Mouse (Mus musculus): ENCODE results near the gene Armt1.

DNA sequence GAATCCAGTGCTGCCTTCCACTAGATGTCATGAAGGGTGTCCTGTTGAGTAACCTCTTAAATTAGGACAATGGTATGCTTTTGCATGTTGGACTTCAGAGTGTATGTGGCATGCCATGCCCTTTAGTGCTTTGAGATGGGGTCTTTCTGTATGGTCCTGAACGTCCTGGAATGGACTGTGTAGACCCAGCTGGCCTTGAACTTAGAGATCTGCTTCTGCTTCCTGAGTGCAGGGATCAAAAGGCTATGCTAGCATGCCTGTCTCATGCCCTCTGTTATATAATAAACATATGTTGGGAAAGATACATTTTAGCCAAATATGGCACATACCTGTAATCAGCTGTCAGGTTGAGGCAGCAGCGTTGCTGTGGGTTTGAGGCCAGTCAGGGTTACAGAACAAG lies 41.7 kb upstream of the Armt1 start:
- TF ChIP-seq CTCF (IDR thresholded peaks at IDR 0.05; ENCODE audit: extremely low read depth, insufficient read depth, insufficient read length, insufficient replicate concordance) (no peak), POLR2A (IDR thresholded peaks at IDR 0.05; ENCODE audit: low read depth, low read length) (no peak)

Measured in spleen, adult 2 months (tissue).